Mouse (Mus musculus): ENCODE results near the gene Pdzrn4. TPM values are rescaled to one million over a fixed set of nuclear protein-coding genes. Genes with fewer than 3 reads are reported as not detected.

Pdzrn4 gene
- polyA plus RNA-seq, 1 experiment from 2014 or later: 1.5 TPM

DNA sequence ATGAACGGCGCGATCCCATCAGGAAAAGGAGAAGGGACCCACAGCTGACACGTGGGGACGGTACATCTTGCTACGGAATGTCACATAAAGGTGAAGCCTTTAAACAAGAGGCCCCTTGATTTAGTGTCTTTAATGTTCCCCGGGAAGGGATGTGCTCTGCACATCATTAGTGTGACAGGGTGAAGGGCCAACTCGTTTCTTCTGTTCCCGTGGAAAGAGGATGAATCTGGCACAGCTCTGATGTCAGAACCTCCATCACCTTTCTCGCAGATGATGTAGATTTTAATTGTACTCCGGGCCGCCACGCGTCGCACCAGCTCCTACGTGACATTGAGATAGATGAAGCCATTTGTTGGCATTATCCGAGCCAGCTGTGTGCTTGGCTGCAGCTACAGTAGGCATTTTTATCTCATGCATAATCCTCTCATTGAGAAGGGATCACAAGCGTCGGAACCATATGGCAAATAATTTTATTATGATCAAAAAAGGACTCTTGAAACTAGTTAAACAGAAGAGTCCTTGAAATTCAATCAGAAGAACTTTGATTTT lies 124.1 kb downstream of the Pdzrn4 start:
- no peak for DNase-seq (ENCODE audit: extremely low spot score, low spot score)
- 76% methylated on average over 19 of the region's 19 CpGs for WGBS
- Histone ChIP-seq H3K4me1 (peaks cover 26% of the 10 kb centered on the region), H3K9me3 (no peaks in the 10 kb centered on the region), H3K27me3 (ENCODE audit: poor library complexity, severe bottlenecking) (peaks cover 29% of the 10 kb centered on the region), H3K27ac (no peak overlapping the region), H3K4me3 (no peak overlapping the region), H3K36me3 (replicated peaks) (no peaks in the 10 kb centered on the region)

DNA sequence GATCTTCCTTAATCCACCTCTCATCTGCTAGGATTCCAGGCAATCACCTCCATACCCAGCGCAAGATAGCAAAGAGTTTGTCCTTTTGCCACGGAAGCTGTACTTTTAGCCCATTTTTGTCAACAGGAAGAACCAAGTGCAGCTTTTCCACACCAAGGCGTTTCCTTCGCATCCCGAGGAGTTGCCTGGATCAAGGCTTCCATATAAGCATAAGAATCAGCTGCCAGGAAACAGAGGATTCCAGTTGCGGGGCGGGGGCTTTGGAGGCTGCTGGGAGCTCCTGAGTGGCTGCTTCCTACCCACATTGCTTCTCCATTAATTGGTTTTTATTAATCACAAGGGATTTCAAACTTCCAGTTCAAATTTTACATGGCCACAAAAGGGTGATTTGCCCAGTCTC lies 125.0 kb downstream of the Pdzrn4 start:
- peaks cover 27% of the 10 kb centered on the region for H3K27me3 ChIP-seq (ENCODE audit: poor library complexity, severe bottlenecking)
- 19% methylated on average over 7 of the region's 7 CpGs for WGBS
- H3K4me3 ChIP-seq: no peak overlapping the region
- no peaks in the 10 kb centered on the region for H3K36me3 ChIP-seq (replicated peaks)
- DNase-seq (ENCODE audit: extremely low spot score, low spot score): no peak
- no peak overlapping the region for H3K27ac ChIP-seq
- peaks cover 18% of the 10 kb centered on the region for H3K4me1 ChIP-seq
- H3K9me3 ChIP-seq: peaks cover 2% of the 10 kb centered on the region

DNA sequence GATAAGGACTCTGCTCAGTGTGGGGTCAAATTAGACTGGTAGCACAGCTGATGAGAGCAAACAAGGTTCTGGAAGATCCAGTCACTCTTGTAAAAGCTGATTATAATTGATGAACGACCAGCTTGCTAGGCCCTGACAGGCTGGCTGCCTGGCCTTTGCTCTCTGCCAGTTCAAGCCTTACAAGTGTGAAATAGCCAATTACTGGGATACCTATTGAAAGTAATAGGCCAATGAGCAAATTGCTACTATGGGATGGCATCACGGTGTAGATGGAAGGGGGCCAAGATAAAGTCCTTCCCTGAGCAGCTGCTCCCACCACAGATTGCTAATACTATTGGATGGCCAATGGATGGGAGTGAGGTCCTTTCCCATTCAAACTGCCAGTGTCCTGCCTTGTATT lies 128.2 kb downstream of the Pdzrn4 start:
- DNase-seq (ENCODE audit: extremely low spot score, low spot score): no peak
- Histone ChIP-seq H3K27ac (no peak overlapping the region), H3K36me3 (replicated peaks) (no peaks in the 10 kb centered on the region), H3K4me3 (no peak overlapping the region), H3K4me1 (peaks cover 18% of the 10 kb centered on the region), H3K9me3 (peaks cover 6% of the 10 kb centered on the region), H3K27me3 (ENCODE audit: poor library complexity, severe bottlenecking) (peaks cover 23% of the 10 kb centered on the region)
- WGBS: 27% methylated on average over 2 of the region's 2 CpGs

DNA sequence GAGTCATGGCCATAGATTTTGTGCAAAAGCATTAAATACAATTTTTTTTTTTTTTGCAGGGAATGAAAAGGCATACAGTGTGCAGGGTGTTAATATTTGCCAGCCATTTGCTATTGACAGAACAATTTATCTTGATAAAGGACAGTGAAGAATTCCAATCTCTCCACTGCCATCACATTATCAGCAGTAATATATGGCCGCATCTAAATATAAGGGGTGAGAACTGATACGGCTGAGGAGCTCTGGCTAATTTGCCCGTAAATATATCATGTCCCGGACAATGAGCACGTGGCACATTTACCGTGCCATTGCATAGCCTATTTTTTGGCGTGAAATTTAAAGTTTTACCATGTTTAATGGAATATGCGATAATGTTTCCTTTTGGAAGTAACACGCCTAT lies 128.7 kb downstream of the Pdzrn4 start:
- WGBS: 95% methylated on average over 9 of the region's 9 CpGs

DNA sequence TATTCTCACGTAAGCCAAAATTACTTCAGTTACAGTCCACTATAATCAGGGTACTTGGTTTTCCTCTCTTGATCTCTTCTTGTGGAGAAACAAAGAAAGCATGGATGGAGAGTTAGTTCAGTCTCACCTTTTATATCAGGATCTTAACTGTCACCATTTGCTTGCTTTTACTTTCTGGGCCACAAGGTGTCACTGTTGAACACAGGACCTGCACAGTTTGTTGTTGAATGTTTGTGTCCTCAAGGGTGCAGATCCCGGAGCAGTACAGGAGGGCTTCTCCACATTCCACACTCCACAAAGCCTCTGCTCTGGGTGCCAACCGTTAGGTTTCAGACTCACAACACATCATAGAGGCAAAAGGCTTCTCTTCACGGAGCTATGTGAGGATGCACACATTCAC lies 130.1 kb downstream of the Pdzrn4 start:
- Histone ChIP-seq H3K4me3 (no peak overlapping the region), H3K4me1 (peaks cover 5% of the 10 kb centered on the region), H3K27ac (no peak overlapping the region), H3K27me3 (ENCODE audit: poor library complexity, severe bottlenecking) (peaks cover 17% of the 10 kb centered on the region), H3K9me3 (peaks cover 6% of the 10 kb centered on the region), H3K36me3 (replicated peaks) (no peaks in the 10 kb centered on the region)
- 74% methylated on average over 4 of the region's 4 CpGs for WGBS
- no peak for DNase-seq (ENCODE audit: extremely low spot score, low spot score)

More for the DNA sequence above, 128.7 kb downstream of the Pdzrn4 start:
- peaks cover 6% of the 10 kb centered on the region for H3K9me3 ChIP-seq
- H3K27ac ChIP-seq: no peak overlapping the region
- H3K27me3 ChIP-seq (ENCODE audit: poor library complexity, severe bottlenecking): peaks cover 23% of the 10 kb centered on the region
- H3K4me1 ChIP-seq: peaks cover 18% of the 10 kb centered on the region
- no peak for DNase-seq (ENCODE audit: extremely low spot score, low spot score)
- no peak overlapping the region for H3K4me3 ChIP-seq
- no peaks in the 10 kb centered on the region for H3K36me3 ChIP-seq (replicated peaks)

DNA sequence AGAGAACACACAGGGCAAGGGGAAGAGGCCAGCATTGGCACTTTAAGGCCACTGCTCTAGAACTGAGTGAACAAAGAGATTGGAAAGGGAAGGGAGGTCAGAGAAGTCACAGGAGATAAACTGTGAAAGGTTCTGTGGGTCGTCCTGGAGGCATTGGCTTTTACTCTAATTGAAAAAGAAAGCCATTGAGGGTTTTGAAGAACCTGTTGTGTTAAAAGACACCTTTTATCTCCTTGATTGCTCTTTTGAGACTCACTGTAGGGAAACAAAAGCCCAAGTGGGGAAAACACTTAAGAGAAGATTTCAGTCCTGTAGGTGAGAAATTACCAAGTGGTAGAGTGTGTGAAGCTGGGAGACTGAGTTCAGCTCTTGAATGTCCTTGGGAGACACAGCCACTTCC lies 146.6 kb downstream of the Pdzrn4 start:
- H3K36me3 ChIP-seq (replicated peaks): no peaks in the 10 kb centered on the region
- 0% methylated on average over 1 of the region's 1 CpGs for WGBS
- no peak for DNase-seq (ENCODE audit: extremely low spot score, low spot score)
- H3K27me3 ChIP-seq (ENCODE audit: poor library complexity, severe bottlenecking): no peaks in the 10 kb centered on the region
- H3K4me3 ChIP-seq: no peak overlapping the region
- no peak overlapping the region for H3K27ac ChIP-seq
- H3K4me1 ChIP-seq: peaks cover 24% of the 10 kb centered on the region
- no peaks in the 10 kb centered on the region for H3K9me3 ChIP-seq

DNA sequence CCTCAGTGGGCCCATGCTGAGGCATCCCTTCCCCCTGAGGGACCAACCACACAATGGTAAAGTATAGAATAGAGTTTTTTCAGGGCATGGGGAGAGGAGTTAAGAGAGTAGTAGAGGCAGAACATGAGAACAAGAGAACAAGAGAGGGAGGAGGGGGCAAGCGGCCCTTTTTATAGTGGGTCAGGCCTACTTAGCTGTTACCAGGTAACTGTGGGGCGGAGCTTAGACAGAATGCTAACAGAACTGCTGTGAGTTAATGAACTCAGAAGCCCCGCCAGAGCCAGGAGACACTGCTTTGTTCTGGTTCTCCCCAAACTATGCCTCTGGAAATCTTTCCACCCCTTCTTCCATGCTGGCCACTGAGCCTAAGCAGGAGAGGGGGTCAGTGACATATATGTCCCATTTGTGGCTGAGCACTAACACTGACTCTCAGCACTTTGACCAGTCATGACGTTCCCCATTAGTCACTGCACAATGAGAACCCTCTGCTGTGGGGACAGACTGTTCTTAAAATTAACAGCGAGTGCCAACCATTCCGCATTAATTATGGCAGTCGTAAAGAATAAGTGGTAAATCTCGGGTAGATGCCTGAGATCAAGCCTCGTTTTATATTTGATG lies 150.7 kb downstream of the Pdzrn4 start:
- H3K4me1 ChIP-seq: peaks cover 25% of the 10 kb centered on the region
- no peaks in the 10 kb centered on the region for H3K27me3 ChIP-seq (ENCODE audit: poor library complexity, severe bottlenecking)
- 64% methylated on average over 9 of the region's 9 CpGs for WGBS
- no peaks in the 10 kb centered on the region for H3K9me3 ChIP-seq
- DNase-seq (ENCODE audit: extremely low spot score, low spot score): no peak
- no peaks in the 10 kb centered on the region for H3K36me3 ChIP-seq (replicated peaks)
- H3K4me3 ChIP-seq: no peak overlapping the region
- H3K27ac ChIP-seq: no peak overlapping the region

DNA sequence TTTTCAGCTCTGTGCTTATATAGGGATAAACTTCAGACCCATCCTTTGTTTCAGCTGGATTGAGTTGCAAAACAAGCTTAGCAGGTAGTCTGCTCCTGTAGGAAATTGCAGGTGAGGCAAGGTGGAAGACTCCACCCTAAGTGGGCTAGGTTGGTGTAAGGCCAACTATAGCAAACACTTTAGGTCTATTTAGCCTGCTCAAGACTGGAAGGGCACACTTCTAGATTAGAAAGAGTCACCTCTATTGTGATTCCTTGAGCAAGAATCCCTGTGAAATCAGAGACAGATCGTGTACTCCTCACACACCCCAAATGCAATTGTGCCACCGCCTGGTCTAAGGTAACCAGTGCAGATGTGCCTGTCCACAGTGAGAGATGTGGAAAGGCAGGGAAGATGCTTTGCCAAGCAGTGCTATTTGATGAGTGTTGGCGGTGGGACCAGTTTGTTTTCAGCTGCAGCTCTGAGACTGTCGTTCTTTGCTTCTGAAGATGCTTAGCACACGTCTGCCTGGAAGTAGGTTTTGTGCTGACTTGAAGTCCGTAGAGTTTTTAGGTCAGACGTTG lies 158.4 kb downstream of the Pdzrn4 start:
- no peaks in the 10 kb centered on the region for H3K9me3 ChIP-seq
- 81% methylated on average over 7 of the region's 7 CpGs for WGBS
- no peak for DNase-seq (ENCODE audit: extremely low spot score, low spot score)
- H3K4me3 ChIP-seq: no peak overlapping the region
- H3K27me3 ChIP-seq (ENCODE audit: poor library complexity, severe bottlenecking): no peaks in the 10 kb centered on the region
- H3K4me1 ChIP-seq: no peaks in the 10 kb centered on the region
- H3K27ac ChIP-seq: no peak overlapping the region
- H3K36me3 ChIP-seq (replicated peaks): no peaks in the 10 kb centered on the region

DNA sequence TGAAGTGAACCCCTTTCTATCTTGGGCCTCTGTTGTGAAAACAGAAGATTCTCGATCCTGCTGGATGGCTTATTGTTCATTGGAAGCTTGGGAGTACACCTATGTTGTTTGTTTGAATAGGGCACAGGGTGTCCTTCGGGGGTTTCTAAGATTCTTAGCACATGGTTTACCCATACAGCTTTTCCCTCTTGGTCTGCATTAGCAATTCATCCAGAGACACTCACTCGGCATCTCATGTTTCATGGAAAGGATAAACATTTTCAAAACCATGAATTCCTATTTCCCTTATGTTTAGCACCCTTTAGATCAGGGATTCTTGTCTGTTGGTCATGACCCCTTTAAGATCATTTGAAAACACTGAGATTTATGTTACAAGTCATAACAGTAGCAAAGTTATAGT lies 159.0 kb downstream of the Pdzrn4 start:
- H3K36me3 ChIP-seq (replicated peaks): no peaks in the 10 kb centered on the region
- no peaks in the 10 kb centered on the region for H3K9me3 ChIP-seq
- H3K27ac ChIP-seq: no peak overlapping the region
- H3K4me1 ChIP-seq: no peaks in the 10 kb centered on the region
- H3K27me3 ChIP-seq (ENCODE audit: poor library complexity, severe bottlenecking): no peaks in the 10 kb centered on the region
- 83% methylated on average over 3 of the region's 3 CpGs for WGBS
- H3K4me3 ChIP-seq: no peak overlapping the region
- no peak for DNase-seq (ENCODE audit: extremely low spot score, low spot score)

DNA sequence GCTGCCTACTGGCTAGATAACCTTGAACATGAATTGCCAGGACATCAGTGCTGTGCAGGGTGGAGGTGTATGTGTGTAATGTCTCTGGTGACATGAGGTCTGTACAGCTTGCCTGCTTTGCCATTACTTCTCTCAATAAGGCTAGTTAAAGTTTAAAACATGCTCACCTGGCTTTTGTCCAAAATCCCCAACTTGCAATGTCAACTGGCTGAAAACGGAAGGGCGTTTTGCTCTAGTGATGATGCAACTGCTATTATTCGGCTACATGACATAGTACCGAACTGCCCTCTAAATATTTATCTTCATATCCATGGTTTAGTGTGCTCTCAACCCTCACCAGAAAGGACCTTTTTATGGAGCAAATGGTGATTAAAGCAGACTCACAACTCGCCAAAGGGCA lies 161.9 kb downstream of the Pdzrn4 start:
- H3K4me3 ChIP-seq: no peak overlapping the region
- DNase-seq (ENCODE audit: extremely low spot score, low spot score): no peak
- WGBS: 93% methylated on average over 5 of the region's 5 CpGs

DNA sequence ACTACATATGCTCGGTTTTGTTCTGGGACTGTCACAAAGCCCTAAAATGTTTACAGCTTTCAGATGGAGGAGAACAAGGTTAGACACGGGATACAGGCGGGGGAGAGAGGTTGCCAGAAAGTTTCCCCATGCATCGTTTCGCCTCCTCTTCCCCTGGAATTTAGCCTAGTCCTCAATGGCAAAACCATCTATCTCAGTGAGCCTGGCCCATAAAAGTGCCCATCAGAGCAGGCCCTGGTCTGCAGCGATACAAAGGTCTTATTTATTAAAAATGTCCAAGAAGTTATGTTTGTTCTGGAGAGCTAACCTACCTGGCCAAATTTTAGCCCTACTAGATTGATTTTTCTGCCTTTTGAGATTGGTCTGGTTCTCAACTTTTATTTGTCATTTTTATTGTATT lies 165.5 kb downstream of the Pdzrn4 start:
- WGBS: 90% methylated on average over 6 of the region's 6 CpGs
- Histone ChIP-seq H3K36me3 (replicated peaks) (no peaks in the 10 kb centered on the region), H3K27ac (no peak overlapping the region), H3K27me3 (ENCODE audit: poor library complexity, severe bottlenecking) (no peaks in the 10 kb centered on the region), H3K4me1 (no peaks in the 10 kb centered on the region), H3K4me3 (no peak overlapping the region), H3K9me3 (no peaks in the 10 kb centered on the region)
- no peak for DNase-seq (ENCODE audit: extremely low spot score, low spot score)

More for the DNA sequence above, 161.9 kb downstream of the Pdzrn4 start:
- Histone ChIP-seq H3K27me3 (ENCODE audit: poor library complexity, severe bottlenecking) (no peaks in the 10 kb centered on the region), H3K36me3 (replicated peaks) (no peaks in the 10 kb centered on the region), H3K9me3 (no peaks in the 10 kb centered on the region), H3K4me1 (no peaks in the 10 kb centered on the region), H3K27ac (no peak overlapping the region)

DNA sequence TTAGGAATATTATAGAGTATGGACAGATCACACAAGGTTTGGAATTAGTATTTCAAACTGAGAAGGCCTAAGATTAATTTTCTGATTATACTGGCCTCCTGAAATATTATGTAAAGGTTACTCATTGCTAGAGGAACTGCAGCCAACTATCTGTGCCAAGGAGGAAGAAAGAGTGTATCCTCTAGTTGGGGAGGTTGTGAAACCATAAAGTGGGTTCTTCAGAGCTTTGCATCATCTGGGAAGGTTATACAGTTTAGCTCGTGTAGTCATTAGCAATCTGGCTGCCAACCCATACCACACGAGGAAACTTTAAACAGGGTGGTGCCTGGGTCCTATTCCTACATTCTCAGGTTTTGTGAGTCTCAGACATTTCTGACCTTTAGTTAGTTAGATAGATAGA lies 166.9 kb downstream of the Pdzrn4 start:
- Histone ChIP-seq H3K27ac (no peak overlapping the region), H3K36me3 (replicated peaks) (no peaks in the 10 kb centered on the region), H3K4me3 (no peak overlapping the region), H3K9me3 (no peaks in the 10 kb centered on the region), H3K27me3 (ENCODE audit: poor library complexity, severe bottlenecking) (no peaks in the 10 kb centered on the region), H3K4me1 (no peaks in the 10 kb centered on the region)
- WGBS: 79% methylated on average over 2 of the region's 2 CpGs
- no peak for DNase-seq (ENCODE audit: extremely low spot score, low spot score)

DNA sequence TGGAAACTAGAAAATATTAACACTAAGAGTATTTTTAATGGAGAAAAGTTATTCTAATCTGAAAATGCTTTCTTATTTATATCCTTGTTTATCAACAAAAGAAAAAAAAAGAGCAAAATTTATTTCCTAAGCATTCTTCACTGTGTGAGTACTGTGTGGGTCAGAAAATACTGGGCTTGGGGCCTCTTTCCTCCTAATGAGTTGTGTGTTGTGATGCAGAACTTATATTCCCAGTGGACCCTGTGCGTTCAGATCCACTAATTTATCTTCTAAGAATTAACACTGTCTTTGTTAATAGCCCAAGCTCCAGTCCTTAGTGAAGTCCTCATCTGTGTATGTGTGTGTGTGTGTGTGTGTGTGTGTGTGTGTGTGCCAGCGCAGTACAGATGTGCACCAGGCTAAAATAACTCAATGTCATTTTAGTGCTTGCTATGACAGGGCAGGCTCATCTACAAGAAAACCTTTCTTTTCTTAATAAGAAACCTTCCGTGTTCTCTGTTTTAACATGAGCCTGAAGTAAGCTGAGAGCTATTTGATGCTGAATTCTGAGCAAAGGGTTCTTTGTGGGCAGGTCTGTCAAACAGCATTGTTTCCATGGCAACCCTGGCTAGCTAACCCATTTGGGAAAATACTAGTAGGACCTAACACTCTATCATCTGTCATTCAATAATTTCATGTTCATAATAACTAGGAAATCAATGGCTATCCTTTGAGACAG lies 174.0 kb downstream of the Pdzrn4 start:
- peaks cover 8% of the 10 kb centered on the region for H3K4me1 ChIP-seq
- H3K4me3 ChIP-seq: no peak overlapping the region
- no peak overlapping the region for H3K27ac ChIP-seq
- peaks cover 3% of the 10 kb centered on the region; the same call in 1 of the 2 replicates for H3K27me3 ChIP-seq (ENCODE audit: poor library complexity, severe bottlenecking)
- H3K36me3 ChIP-seq (replicated peaks): no peaks in the 10 kb centered on the region
- 80% methylated on average over 3 of the region's 3 CpGs for WGBS
- no peak for DNase-seq (ENCODE audit: extremely low spot score, low spot score)
- H3K9me3 ChIP-seq: no peaks in the 10 kb centered on the region
